Mouse (Mus musculus): ENCODE measurements around the gene Fam208b.

The Fam208b gene

DNA sequence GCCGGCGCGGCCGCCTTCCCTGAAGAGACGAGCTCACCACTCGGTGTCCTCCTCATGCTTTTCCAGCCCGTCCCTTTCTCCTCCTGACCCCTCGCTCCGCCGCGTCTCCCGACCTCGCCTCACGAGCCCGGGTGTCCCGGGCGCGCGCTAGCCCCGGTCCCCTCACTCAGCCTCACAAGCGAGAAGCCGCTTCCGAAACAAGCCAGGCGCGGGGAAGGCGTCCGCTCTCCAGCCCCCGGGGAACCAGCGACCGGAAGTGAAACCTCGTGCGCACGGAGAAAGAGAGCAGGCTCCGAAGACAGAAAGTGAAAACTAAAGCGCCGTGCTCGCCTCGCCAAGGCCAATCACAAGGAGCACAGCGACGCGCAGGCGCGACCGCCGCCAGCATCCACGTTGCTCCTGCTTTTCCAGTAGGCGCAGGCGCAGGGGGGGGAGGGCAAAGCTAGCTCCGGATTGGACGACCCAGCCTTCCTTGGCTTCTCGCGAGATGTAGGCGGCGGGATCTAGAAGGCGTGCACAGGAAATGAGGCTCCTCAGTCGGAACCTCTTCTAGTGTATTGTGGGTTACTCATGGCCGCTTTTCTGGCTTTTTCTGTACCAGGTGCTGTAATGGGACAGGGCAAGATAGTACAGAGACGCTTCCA is at the start of gene Fam208b:
TSS of gene Fam208b (minus strand) at position 314 of the 644 bp plus-strand sequence.
- peak; percentile 75 for DNase-seq (ENCODE audit: extremely low read depth, low read depth, low spot score)

DNA sequence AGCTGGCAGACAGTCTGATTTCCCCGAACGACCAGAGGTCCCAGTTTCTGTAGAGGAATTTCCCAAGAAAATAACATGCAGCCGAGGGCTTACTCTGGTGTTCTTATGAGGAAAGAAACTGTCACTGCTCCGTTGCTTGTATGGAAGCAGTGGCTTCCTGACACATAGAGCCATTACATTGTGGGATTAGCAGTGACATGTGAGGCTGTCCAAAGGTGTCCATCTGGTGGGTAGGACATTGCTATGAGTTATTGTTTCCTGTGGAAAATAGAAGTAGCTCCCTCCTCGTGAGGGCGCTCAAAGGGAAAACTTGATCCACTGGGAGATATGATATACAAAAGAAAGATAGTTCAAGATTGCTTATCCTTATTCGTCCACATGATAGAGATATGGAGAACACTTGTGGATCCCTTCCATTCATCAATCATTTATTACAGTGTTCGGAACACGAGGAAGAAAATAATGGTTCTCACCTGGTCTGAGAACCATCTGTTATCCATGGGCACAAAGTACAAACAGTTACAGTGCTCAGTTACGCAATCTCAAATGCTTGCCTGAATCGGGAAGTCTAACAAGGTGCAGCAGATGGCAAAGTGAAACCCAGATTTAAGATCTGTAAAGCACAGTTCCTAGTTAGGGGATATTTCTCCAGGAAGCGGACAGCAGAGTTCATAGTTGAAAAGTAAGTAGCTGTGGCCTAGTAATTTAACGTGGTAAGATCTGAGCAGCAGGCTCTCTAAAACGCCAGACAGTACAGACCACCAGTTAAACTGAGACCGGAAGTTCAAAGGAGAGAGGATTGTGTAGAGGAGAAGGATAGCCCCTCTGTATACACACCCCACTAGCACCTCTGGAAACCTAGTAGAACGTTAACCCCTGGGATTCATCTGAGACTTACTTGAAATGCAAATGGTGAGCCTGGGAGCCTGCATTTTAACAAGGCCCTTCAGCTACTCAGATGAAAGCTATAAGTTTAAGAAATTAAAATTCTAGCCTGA is 48.6 kb upstream of the Fam208b start:
- DNase-seq (ENCODE audit: extremely low read depth, low read depth, low spot score) = no peak

- no peak for DNase-seq (ENCODE audit: extremely low read depth, low read depth, low spot score)
These were observed 43.5 kb upstream of the Fam208b start for GRCm38 (mm10) chr13:3654432-3654831.

DNA sequence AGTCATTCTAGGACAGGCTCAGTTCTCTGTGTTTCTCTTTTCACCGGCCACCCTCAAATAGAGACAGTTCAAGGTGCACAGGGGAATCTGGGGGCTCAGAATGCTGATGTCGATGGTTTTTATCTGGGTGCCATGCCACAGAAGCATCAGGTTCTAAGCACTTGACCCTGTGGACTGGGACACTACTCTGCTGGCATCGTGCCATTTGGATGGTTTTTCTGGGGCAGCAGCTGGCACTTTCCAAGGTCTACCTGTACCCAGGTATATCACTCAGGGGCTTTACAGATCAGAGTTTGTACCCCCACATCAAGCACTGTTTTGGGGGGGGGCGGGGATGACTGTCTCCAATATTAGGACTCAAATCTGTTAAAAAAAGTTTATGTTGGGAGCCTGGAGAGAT is 39.7 kb upstream of the Fam208b start:
- DNase-seq (ENCODE audit: extremely low read depth, low read depth, low spot score) = no peak

DNA sequence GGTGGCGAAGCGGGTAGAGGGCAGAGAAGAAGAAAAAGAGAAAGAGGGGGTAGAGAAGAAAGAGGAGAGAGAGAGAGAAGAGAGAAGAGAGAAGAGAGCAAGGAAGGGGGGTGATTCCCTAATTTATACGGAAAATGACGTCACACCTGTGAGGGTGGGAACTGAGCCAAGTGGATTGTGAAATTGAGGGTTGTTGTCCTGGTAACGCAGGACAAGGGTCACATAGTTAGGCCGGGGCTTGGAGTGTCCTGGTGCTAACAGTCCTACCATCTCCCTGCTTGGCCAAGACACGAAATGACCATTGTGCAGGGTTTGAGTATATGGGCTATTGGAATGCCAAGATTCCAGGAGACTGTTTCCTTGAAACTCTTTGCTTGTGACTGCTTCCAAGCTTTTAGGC is 35.7 kb upstream of the Fam208b start:
- DNase-seq (ENCODE audit: extremely low read depth, low read depth, low spot score) = no peak

GRCm38 (mm10) chr13:3645919-3646318 is 35.0 kb upstream of the Fam208b start:
- no peak for DNase-seq (ENCODE audit: extremely low read depth, low read depth, low spot score)

DNA sequence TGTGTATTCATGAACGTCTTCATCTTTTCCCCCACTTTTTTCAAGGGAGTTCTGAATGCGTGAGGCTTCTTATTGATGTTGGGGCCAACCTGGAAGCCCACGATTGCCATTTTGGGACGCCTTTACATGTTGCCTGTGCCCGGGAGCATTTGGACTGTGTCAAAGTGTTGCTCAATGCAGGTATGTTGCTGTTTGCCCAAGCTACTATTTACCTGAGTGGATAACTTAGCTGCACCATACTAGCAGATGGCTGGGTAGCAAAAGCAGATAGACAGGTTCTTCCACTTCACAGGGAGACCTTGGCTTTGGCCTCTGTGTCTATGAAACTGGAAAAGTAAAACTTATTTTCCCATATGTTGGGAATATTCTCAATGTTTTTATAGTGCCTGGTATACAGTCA is 34.0 kb upstream of the Fam208b start:
- DNase-seq (ENCODE audit: extremely low read depth, low read depth, low spot score) = peak; percentile 65

- DNase-seq (ENCODE audit: extremely low read depth, low read depth, low spot score) = no peak
These were observed 31.6 kb upstream of the Fam208b start for GRCm38 (mm10) chr13:3642538-3642937.

GRCm38 (mm10) chr13:3642049-3642448 is 31.1 kb upstream of the Fam208b start:
- no peak for DNase-seq (ENCODE audit: extremely low read depth, low read depth, low spot score)

- no peak for DNase-seq (ENCODE audit: extremely low read depth, low read depth, low spot score)
These were observed 25.9 kb upstream of the Fam208b start for GRCm38 (mm10) chr13:3636797-3637196.

DNA sequence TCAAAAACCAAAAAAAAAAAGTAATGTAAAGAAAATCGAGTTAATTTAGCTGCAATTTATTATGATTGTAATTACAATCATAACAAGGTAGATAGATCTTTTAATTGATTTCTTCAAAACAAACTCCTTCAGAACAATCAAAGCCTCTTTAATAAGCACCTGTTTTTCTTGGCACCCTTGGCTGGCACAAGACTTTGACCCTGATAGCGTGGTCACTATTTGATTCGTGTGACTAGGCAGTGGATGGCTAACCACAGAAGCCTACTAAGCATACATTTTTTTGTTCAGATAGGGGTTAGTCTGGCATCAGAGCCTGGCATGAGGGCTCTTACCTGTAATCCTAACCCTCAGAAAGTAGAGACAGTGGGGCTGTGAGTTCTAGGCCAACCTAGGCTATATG is 24.2 kb upstream of the Fam208b start:
- DNase-seq (ENCODE audit: extremely low read depth, low read depth, low spot score) = no peak

DNA sequence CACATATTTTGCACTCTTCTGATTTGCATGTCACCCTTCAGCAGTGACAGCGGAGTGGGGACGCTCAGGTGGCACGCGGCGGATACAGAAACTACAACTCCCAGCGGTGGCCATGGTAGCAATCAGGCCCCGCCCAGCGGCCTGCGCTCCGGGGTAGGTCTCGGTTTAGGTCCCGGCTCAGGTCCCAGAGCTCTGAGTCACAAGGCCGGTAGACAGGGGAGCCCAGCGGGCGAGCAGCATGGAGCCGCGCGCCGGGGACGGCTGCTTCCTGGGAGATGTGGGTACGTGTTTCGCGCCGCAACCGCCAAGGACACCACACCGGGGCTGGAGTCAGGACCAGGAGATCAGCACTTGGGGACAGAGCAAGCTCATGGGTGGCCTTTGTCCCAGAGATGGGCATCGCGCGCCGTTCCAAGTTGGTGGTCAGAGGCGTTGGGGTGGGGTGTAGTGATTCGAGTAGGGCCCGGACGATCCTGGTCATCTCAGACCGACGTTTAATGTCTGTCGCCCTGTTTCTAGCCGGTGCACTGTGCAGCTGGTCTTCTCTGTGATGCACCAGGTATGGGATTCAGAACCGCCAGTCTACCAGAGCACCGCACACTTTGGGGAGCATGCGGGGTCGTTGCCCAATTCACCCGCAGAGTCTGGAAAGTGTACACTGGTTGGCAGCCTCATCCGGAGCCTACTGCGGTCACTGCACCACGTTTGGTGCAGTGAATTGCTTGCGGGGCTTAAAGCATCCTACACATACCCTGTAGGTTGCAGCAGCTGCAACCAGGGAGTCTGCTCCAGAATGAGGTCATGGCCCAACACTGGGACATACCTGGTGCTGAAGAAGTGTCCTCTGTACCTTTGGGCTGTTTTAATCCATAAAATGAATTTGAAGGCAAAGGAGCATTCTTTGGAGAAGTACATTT is 23.2 kb upstream of the Fam208b start, which contains the start of gene Asb13:
TSS of gene Asb13 (plus strand) at position 138 of the 917 bp plus-strand sequence.
- no peak for DNase-seq (ENCODE audit: extremely low read depth, low read depth, low spot score)

GRCm38 (mm10) chr13:3633131-3633530 is 22.2 kb upstream of the Fam208b start:
- no peak for DNase-seq (ENCODE audit: extremely low read depth, low read depth, low spot score)

- no peak for DNase-seq (ENCODE audit: extremely low read depth, low read depth, low spot score)
These were observed 21.6 kb upstream of the Fam208b start for GRCm38 (mm10) chr13:3632551-3632950.

GRCm38 (mm10) chr13:3628102-3628501 is 17.2 kb upstream of the Fam208b start:
- DNase-seq (ENCODE audit: extremely low read depth, low read depth, low spot score) = no peak

DNA sequence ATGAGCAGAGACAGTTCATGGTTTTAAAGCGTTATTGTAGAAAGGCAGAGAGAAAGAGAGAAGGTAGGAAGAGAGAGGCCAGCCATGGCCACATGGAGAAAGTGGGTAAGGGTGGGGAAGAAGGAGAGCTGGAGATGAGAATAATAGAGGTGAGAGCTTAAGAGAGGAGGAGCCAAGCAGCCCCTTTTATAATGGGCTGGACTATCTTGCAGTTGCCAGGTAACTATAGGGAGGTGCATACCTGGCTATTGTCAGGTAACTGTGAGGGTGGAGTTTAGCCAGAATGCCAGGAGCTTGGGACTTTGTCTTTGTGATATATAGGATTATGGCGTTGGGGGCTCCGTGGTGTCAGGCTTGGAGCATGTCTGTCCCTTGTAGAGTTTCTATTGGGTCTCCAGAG is 16.2 kb upstream of the Fam208b start:
- DNase-seq (ENCODE audit: extremely low read depth, low read depth, low spot score) = no peak

DNA sequence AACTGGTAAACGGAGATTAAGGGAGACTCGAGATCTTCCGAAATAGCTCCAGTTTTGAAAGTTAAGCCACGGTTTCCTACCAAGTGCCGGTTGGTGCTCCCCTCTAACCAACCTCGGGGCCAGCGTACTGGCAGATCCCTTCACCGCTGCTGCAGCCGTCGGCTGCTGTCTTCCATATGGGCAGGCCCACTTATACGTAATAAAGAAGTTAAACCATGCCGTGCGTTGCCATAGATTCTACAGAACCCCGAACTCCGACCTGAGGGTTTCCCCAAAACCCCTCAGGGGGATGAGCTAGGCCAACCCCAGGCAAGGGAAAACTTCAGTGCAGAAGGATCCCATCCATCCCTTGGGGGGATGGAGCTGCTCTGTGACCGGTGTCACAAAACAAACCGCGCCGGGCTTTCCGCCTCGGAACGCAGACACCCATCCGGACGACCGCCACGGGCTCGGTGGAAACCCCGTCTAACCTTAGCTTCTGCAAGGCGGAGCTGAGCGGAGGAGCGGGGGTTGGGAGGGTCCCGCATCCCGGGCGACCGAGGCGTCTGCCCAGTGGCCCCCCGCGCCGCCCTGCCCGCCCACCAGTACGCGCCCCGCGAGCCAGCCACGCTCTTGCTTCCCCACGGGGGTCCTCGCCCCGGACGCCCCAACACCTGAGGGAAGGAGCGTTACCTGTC is 652 bp downstream of the Fam208b start:
- DNase-seq (ENCODE audit: extremely low read depth, low read depth, low spot score) = no peak

DNA sequence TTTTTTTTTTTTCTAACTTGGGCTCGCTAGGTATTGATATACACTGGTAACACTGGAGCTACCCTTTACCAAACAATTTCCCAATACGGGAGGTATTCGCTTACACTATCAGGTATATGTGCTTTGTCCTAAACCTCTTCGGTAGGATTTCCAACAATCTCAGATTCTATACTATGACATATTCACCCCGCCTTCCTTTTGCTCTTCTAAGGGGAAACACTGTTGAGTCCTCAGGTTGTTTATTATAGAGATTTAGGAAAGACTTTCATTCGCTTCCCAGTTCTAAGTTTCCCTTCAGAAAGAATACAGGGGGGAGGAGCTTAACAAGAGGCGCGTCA is 1.2 kb downstream of the Fam208b start:
- DNase-seq (ENCODE audit: extremely low read depth, low read depth, low spot score) = no peak

- no peak for DNase-seq (ENCODE audit: extremely low read depth, low read depth, low spot score)
These were observed 14.7 kb downstream of the Fam208b start for GRCm38 (mm10) chr13:3596232-3596631.

DNA sequence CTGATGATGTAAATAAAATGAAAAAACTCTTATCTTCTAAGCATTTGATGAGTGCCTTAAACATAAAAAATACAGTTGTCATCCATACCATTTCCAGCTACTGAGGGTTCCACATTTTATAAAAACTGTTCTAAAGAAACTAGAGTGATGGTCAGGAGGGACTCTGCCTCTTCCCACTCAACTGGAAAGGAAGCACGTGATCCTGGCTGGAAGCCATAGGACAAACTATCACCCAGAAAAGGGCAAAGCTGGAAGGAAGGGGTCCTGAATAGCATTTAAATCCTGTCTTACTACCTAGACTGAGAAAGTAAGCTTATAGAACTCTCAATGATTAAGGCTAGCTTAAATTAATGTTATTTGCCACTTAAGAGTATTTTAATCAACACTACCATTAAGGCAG is 16.6 kb downstream of the Fam208b start:
- DNase-seq (ENCODE audit: extremely low read depth, low read depth, low spot score) = no peak

GRCm38 (mm10) chr13:3590789-3591188 is 20.1 kb downstream of the Fam208b start:
- DNase-seq (ENCODE audit: extremely low read depth, low read depth, low spot score) = no peak

Measured in fat pad, adult 2 months (tissue).